Mouse (Mus musculus) ES-E14 (cell line): Measurements from ENCODE around the gene Tfpi. TPM values are rescaled to one million over a fixed set of nuclear protein-coding genes. Genes with fewer than 3 reads are reported as not detected.

Experiments used
- DNase-seq: peaks from one replicate; pipeline ENCODE4 v3.0.0-alpha.2; 2013; ENCODE audit warnings: low read depth, low spot score
- H3K27ac ChIP-seq: 2 replicates; pipeline ENCODE4 v1.5.1; 2012; ENCODE audit warnings: low read depth, mild to moderate bottlenecking, low read length, moderate library complexity, mixed read lengths; ENCODE audit not compliant: poor library complexity, insufficient read depth, severe bottlenecking
- H3K36me3 ChIP-seq: 2 replicates; pipeline ENCODE4 v1.6.1; 2012; ENCODE audit warnings: mild to moderate bottlenecking, low read length, moderate library complexity, mixed read lengths; ENCODE audit not compliant: control insufficient read depth, poor library complexity, insufficient read depth, severe bottlenecking
- H3K4me1 ChIP-seq, 2 experiments: fragments of 150-350 bp in 1 of 2; sonication (generic) in 1 of 2; 2 replicates each; pipeline ENCODE4 v1.6.1; 2012; ENCODE audit warnings: low read length in 2 of 2, mild to moderate bottlenecking in 1 of 2, mixed read lengths in 1 of 2; ENCODE audit not compliant: control insufficient read depth in 2 of 2, insufficient read depth in 2 of 2, poor library complexity in 1 of 2
- H3K4me3 ChIP-seq, 2 experiments: fragments of 150-350 bp in 1 of 2; sonication (generic) in 1 of 2; 2 replicates each; pipeline ENCODE4 v1.5.1; 2012; ENCODE audit warnings: low read length in 2 of 2, low read depth in 1 of 2, mild to moderate bottlenecking in 1 of 2, mixed read lengths in 1 of 2; ENCODE audit not compliant: insufficient read depth in 1 of 2, poor library complexity in 1 of 2, severe bottlenecking in 1 of 2
- H3K9ac ChIP-seq: 2 replicates; pipeline ENCODE4 v1.6.1; 2012; ENCODE audit warnings: low read depth, mild to moderate bottlenecking, low read length, mixed read lengths; ENCODE audit not compliant: poor library complexity, insufficient read depth, severe bottlenecking
- H3K9me3 ChIP-seq: fragments of 150-350 bp; sonication (generic); 2 replicates; pipeline ENCODE4 v1.6.1; 2012; ENCODE audit warnings: low read depth, mild to moderate bottlenecking, low read length; ENCODE audit not compliant: control insufficient read depth, insufficient read depth
- CHD2 ChIP-seq: IDR thresholded peaks from 2 replicates; pipeline ENCODE4 v1.6.1; 2014; ENCODE audit warnings: mild to moderate bottlenecking, low read depth, low read length, inconsistent platforms
- HCFC1 ChIP-seq: IDR thresholded peaks from 2 replicates; pipeline ENCODE4 v1.6.1; 2012; ENCODE audit warnings: low read length, inconsistent platforms, borderline replicate concordance; ENCODE audit not compliant: insufficient read depth
- MAFK ChIP-seq: IDR thresholded peaks from 2 replicates; pipeline ENCODE4 v1.6.1; 2014; ENCODE audit warnings: mild to moderate bottlenecking, low read depth, low read length, inconsistent platforms; ENCODE audit not compliant: insufficient read depth
- ZC3H11A ChIP-seq: IDR thresholded peaks from 2 replicates; pipeline ENCODE4 v1.6.1; 2012; ENCODE audit warnings: low read depth, mild to moderate bottlenecking, inconsistent platforms, low read length, borderline replicate concordance
- ZNF384 ChIP-seq: IDR thresholded peaks from 2 replicates; pipeline ENCODE4 v1.6.1; 2012; ENCODE audit warnings: low read depth, low read length, inconsistent platforms
- in situ Hi-C, 2 experiments: fragments of 600-800 bp; cut with MboI; formaldehyde crosslinking; loops; one replicate each; pipeline ENCODE4 v1.15.1; 2025; ENCODE audit warnings: low sequenced_read_pairs in 2 of 2, inconsistent platforms in 1 of 2; ENCODE audit not compliant: unreplicated experiment in 2 of 2
- total RNA-seq: library from RNA; depleted of rRNA; stranded (reverse); fragments of 300-350 nt; gene quantifications from 2 replicates; pipeline ENCODE4 v1.2.3, GENCODE M21; 2012

The Tfpi gene
- total RNA-seq, 1 experiment = 80.4 TPM

- H3K4me1 ChIP-seq = peaks cover 0 to 2% of the 10 kb centered on the region in 2 experiments
- no peaks in the 10 kb centered on the region for H3K36me3 ChIP-seq
- DNase-seq = no peak
- H3K4me3 ChIP-seq = no peak overlapping the region
- no peak overlapping the region for H3K27ac ChIP-seq
- no peak for TF ChIP-seq MAFK
- TF ChIP-seq ZC3H11A = no peak
- no peak for TF ChIP-seq HCFC1
- TF ChIP-seq ZNF384 = no peak
- no peak for TF ChIP-seq CHD2
- H3K9ac ChIP-seq = no peak overlapping the region
- in situ Hi-C loops = no loop called here
- H3K9me3 ChIP-seq = no peaks in the 10 kb centered on the region
Observed at GRCm38 (mm10) chr2:84523994-84524393, 47.4 kb upstream of the Tfpi start.

GRCm38 (mm10) chr2:84523103-84523865 is 46.7 kb upstream of the Tfpi start:
- TF ChIP-seq ZC3H11A = no peak
- peak; percentile 52; the same call in 1 of the 2 replicates for TF ChIP-seq ZNF384
- H3K9me3 ChIP-seq = no peaks in the 10 kb centered on the region
- H3K9ac ChIP-seq = no peak overlapping the region
- H3K4me1 ChIP-seq = peaks cover 2 to 4% of the 10 kb centered on the region in 2 experiments
- no peaks in the 10 kb centered on the region for H3K36me3 ChIP-seq
- H3K27ac ChIP-seq = no peak overlapping the region
- DNase-seq = no peak
- in situ Hi-C loops = no loop called here
- no peak overlapping the region for H3K4me3 ChIP-seq

- no peak overlapping the region; the same call in 1 of the 2 replicates for H3K9ac ChIP-seq
- no peak overlapping the region for H3K27ac ChIP-seq
- peaks cover 0 to 8% of the 10 kb centered on the region in 2 experiments; a peak in 3 of 4 replicates for H3K4me1 ChIP-seq
- in situ Hi-C loops = no loop called here
- no peak overlapping the region; a peak in 1 of 4 replicates for H3K4me3 ChIP-seq
- H3K36me3 ChIP-seq = no peaks in the 10 kb centered on the region
- no peak for DNase-seq
- TF ChIP-seq MAFK (no peak), ZNF384 (no peak), ZC3H11A (no peak), HCFC1 (no peak), CHD2 (no peak)
- no peaks in the 10 kb centered on the region for H3K9me3 ChIP-seq
Observed at GRCm38 (mm10) chr2:84519514-84520067, 43.0 kb upstream of the Tfpi start.

GRCm38 (mm10) chr2:84518767-84519166 is 42.2 kb upstream of the Tfpi start:
- DNase-seq = peak; percentile 16
- Histone ChIP-seq H3K9ac (no peak overlapping the region), H3K9me3 (no peaks in the 10 kb centered on the region), H3K27ac (no peak overlapping the region), H3K4me3 (no peak overlapping the region), H3K4me1 (peaks cover 0 to 8% of the 10 kb centered on the region in 2 experiments; a peak in 3 of 4 replicates), H3K36me3 (no peaks in the 10 kb centered on the region)
- no peak for TF ChIP-seq ZC3H11A
- no peak for TF ChIP-seq CHD2
- no peak for TF ChIP-seq ZNF384
- no peak for TF ChIP-seq HCFC1
- no peak for TF ChIP-seq MAFK
- in situ Hi-C loops = no loop called here
